Mouse (Mus musculus): ENCODE data around the gene Hmga1. TPM values are rescaled to one million over a fixed set of nuclear protein-coding genes. Genes with fewer than 3 reads are reported as not detected.

Gene Hmga1
- 135 and 186 TPM in 2 replicates for polyA plus RNA-seq (2015; fragmentation: Nextera tagmentation; extraction: Ambion mirVana)

DNA sequence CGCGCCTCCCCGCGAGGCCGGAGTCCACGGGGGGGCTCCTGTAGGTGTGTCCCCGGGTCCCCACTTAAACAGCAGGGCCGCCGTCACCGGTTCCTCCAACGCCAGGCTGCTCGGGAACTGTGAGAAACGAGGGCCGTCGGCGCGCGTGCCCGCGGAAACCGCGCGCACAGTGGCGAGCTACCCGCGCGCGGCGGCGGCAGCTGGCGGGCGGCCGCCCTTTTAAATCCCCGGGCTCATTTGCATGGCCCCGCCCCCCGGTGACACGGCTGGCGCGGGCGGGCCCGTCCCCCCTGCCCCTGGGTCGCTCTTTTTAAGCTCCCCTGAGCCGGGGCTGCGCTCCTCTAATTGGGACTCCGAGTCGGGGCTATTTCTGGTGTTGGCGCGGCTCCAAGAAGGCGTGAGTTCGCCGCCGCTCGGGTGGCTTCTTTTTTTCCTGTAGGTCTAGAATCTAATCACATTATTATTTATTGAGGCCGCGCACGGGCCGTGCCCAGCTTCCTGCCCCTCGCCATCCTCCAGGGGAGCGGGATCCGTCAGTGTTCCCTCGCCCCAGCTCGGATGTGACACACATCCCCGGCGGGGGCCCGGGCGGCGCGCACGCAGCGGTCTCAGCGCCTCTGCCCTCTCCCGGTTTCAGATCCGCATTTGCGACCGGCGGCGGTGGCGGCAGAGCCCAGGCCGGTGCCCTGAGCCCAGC, at the start of gene Hmga1:
Gene Hmga1 (plus strand): TSS at position 183 of the 697 bp plus-strand sequence.
- under 1% methylated on average over 79 of the region's 79 CpGs for WGBS
- peak; percentile 82 for ATAC-seq (replicated peaks; ENCODE audit: extremely low read depth, insufficient read depth, low FRiP score)

DNA sequence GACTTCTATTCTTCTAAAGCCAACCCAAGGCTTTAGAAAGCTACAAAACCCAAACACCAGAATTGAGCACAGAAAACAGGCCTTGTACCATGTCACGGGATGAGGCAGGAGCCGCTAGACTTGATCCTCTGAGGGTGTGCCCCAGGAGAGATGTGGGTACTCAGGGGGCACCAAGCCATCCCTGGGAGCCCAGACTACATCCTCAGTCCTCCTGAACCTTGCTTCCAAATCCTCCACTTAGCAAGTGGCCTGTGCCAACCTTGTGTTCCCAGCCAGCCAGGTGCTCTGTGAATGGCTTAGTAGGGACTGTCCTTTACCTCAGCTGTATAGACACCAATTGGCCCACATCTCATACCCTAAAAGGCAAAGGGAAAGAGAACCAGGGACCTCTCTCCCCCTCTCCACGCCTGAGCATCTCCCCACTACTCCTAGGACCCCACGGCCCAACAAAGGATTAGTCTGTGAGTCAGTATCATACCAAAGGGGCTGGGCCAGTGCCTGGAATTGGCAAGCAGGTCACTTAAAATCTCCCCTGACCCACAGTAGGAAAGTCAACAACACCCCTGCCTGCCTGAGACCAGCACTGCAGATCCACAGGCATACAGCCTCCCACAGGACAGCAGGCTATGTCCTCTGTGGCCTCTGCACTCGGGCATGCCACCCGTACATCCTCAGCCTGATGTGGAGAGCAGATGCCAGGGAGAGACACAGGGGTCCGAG, 49.3 kb upstream of the Hmga1 start:
- no peak overlapping the region for H3K4me3 ChIP-seq (ENCODE audit: low read length)
- peaks cover 82% of the 10 kb centered on the region for H3K27me3 ChIP-seq (ENCODE audit: control insufficient read depth, insufficient read depth, low read length)
- H3K9ac ChIP-seq (ENCODE audit: low read length): no peak overlapping the region
- H3K4me2 ChIP-seq (ENCODE audit: low read depth, low read length): no peak overlapping the region
- no peak overlapping the region for H3K27ac ChIP-seq (ENCODE audit: low read length)
- peaks cover 1% of the 10 kb centered on the region for H3K4me1 ChIP-seq (ENCODE audit: control insufficient read depth, insufficient read depth, low read length)
- H3K36me3 ChIP-seq (ENCODE audit: control insufficient read depth, insufficient read depth): no peaks in the 10 kb centered on the region
- ATAC-seq (replicated peaks; ENCODE audit: extremely low read depth, insufficient read depth, low FRiP score): no peak
- no peaks in the 10 kb centered on the region for H3K9me3 ChIP-seq (replicated peaks; ENCODE audit: control insufficient read depth, low read length)
- 69% methylated on average over 7 of the region's 7 CpGs for WGBS

More for the DNA sequence above, at the start of gene Hmga1:
- Histone ChIP-seq H3K9ac (ENCODE audit: low read length) (peak within 1 kb of the TSS; percentile 92), H3K9me3 (replicated peaks; ENCODE audit: control insufficient read depth, low read length) (no peaks in the 10 kb centered on the region), H3K36me3 (ENCODE audit: control insufficient read depth, insufficient read depth) (no peaks in the 10 kb centered on the region), H3K27ac (ENCODE audit: low read length) (peak within 1 kb of the TSS; percentile 95), H3K4me3 (ENCODE audit: low read length) (peak within 1 kb of the TSS; percentile 85), H3K4me2 (ENCODE audit: low read depth, low read length) (peak within 1 kb of the TSS; percentile 96), H3K4me1 (ENCODE audit: control insufficient read depth, insufficient read depth, low read length) (peaks cover 27% of the 10 kb centered on the region), H3K27me3 (ENCODE audit: control insufficient read depth, insufficient read depth, low read length) (no peaks in the 10 kb centered on the region)

DNA sequence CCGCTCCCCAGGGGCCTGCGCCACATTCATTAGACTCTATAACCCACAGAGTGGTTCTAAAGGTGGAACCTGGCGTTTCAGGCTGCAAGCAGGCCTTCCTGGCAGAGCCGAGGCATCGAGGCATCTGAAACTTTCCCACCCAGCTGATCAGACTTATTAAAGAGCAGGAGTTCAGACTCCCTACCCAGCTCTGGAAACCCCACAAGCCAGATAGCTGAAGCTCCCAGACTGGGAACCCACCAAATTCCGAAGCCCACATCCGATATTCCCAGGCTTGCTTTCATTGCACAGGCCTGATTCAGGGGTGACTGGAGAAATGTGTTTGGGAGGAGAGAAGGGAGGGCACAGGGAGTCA, 48.7 kb upstream of the Hmga1 start:
- no peak for ATAC-seq (replicated peaks; ENCODE audit: extremely low read depth, insufficient read depth, low FRiP score)
- H3K4me1 ChIP-seq (ENCODE audit: control insufficient read depth, insufficient read depth, low read length): peaks cover 6% of the 10 kb centered on the region
- no peak overlapping the region for H3K9ac ChIP-seq (ENCODE audit: low read length)
- H3K4me3 ChIP-seq (ENCODE audit: low read length): no peak overlapping the region
- H3K27me3 ChIP-seq (ENCODE audit: control insufficient read depth, insufficient read depth, low read length): peaks cover 82% of the 10 kb centered on the region
- WGBS: 81% methylated on average over 7 of the region's 7 CpGs
- no peak overlapping the region for H3K27ac ChIP-seq (ENCODE audit: low read length)
- H3K4me2 ChIP-seq (ENCODE audit: low read depth, low read length): no peak overlapping the region
- H3K36me3 ChIP-seq (ENCODE audit: control insufficient read depth, insufficient read depth): no peaks in the 10 kb centered on the region
- H3K9me3 ChIP-seq (replicated peaks; ENCODE audit: control insufficient read depth, low read length): no peaks in the 10 kb centered on the region

GRCm38 (mm10) chr17:27508002-27508401, 48.3 kb upstream of the Hmga1 start:
- no peak for ATAC-seq (replicated peaks; ENCODE audit: extremely low read depth, insufficient read depth, low FRiP score)
- Histone ChIP-seq H3K4me2 (ENCODE audit: low read depth, low read length) (no peak overlapping the region), H3K27me3 (ENCODE audit: control insufficient read depth, insufficient read depth, low read length) (peaks cover 82% of the 10 kb centered on the region), H3K9ac (ENCODE audit: low read length) (no peak overlapping the region), H3K4me1 (ENCODE audit: control insufficient read depth, insufficient read depth, low read length) (peaks cover 7% of the 10 kb centered on the region), H3K9me3 (replicated peaks; ENCODE audit: control insufficient read depth, low read length) (no peaks in the 10 kb centered on the region), H3K27ac (ENCODE audit: low read length) (no peak overlapping the region), H3K36me3 (ENCODE audit: control insufficient read depth, insufficient read depth) (no peaks in the 10 kb centered on the region), H3K4me3 (ENCODE audit: low read length) (no peak overlapping the region)
- 60% methylated on average over 12 of the region's 12 CpGs for whole genome bisulfite sequencing

- ATAC-seq (replicated peaks; ENCODE audit: extremely low read depth, insufficient read depth, low FRiP score): no peak
- no peak overlapping the region for H3K27ac ChIP-seq (ENCODE audit: low read length)
- peaks cover 81% of the 10 kb centered on the region for H3K27me3 ChIP-seq (ENCODE audit: control insufficient read depth, insufficient read depth, low read length)
- H3K9me3 ChIP-seq (replicated peaks; ENCODE audit: control insufficient read depth, low read length): no peaks in the 10 kb centered on the region
- no peak overlapping the region for H3K9ac ChIP-seq (ENCODE audit: low read length)
- H3K36me3 ChIP-seq (ENCODE audit: control insufficient read depth, insufficient read depth): no peaks in the 10 kb centered on the region
- no peak overlapping the region for H3K4me3 ChIP-seq (ENCODE audit: low read length)
- H3K4me2 ChIP-seq (ENCODE audit: low read depth, low read length): no peak overlapping the region
- H3K4me1 ChIP-seq (ENCODE audit: control insufficient read depth, insufficient read depth, low read length): peaks cover 9% of the 10 kb centered on the region
- WGBS: 57% methylated on average over 5 of the region's 5 CpGs
These were observed 47.8 kb upstream of the Hmga1 start for GRCm38 (mm10) chr17:27508513-27508912.

GRCm38 (mm10) chr17:27509056-27509455, 47.2 kb upstream of the Hmga1 start:
- ATAC-seq (replicated peaks; ENCODE audit: extremely low read depth, insufficient read depth, low FRiP score): no peak
- Histone ChIP-seq H3K4me1 (ENCODE audit: control insufficient read depth, insufficient read depth, low read length) (peaks cover 14% of the 10 kb centered on the region), H3K27ac (ENCODE audit: low read length) (no peak overlapping the region), H3K27me3 (ENCODE audit: control insufficient read depth, insufficient read depth, low read length) (peaks cover 82% of the 10 kb centered on the region), H3K9me3 (replicated peaks; ENCODE audit: control insufficient read depth, low read length) (no peaks in the 10 kb centered on the region), H3K4me2 (ENCODE audit: low read depth, low read length) (no peak overlapping the region), H3K4me3 (ENCODE audit: low read length) (no peak overlapping the region), H3K9ac (ENCODE audit: low read length) (no peak overlapping the region), H3K36me3 (ENCODE audit: control insufficient read depth, insufficient read depth) (no peaks in the 10 kb centered on the region)
- WGBS: 69% methylated on average over 5 of the region's 5 CpGs

DNA sequence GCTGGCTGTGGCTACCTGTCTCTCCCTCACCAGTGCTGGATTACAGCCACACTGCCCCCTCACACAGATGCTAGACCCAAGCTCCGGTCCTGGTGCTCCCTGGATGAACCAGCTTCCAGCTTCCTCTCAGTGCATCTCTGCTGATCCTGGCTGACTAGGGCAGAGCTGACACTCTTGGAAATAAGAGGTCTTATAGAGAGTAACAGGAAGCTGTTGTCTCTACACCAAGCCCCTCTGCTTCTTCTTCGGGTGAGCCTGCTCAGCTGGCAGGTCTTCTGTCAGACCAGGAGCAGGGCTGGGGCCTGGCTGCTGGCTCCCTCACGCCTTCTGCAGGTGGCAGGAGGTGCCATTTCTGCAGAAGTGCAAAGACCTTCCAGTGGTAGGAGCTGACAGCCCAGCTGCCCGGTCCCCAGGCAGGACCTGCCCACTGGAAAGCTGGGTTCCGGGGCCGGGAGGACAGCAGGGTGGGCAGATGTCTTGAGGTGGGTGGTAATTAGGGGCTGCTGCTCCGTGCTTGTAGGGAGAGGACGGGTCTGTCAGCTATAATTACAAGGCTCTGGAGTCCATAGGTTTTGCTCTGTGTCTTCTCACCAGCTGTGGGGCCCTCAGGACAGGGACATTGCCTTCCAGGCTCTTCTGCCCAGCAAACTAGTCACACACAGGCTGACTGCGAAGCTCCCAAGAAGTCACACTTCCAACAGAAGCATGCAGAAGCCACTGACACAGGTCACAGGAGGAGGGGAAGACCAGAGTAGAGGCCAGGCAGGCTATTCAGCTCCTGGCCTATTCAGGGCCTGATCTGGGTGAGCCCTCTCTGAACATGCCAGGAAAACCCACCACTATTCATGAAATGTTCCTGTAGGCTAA, 45.8 kb upstream of the Hmga1 start:
- Histone ChIP-seq H3K4me2 (ENCODE audit: low read depth, low read length) (no peak overlapping the region), H3K9me3 (replicated peaks; ENCODE audit: control insufficient read depth, low read length) (no peaks in the 10 kb centered on the region), H3K4me3 (ENCODE audit: low read length) (no peak overlapping the region), H3K9ac (ENCODE audit: low read length) (no peak overlapping the region), H3K36me3 (ENCODE audit: control insufficient read depth, insufficient read depth) (no peaks in the 10 kb centered on the region), H3K4me1 (ENCODE audit: control insufficient read depth, insufficient read depth, low read length) (peaks cover 14% of the 10 kb centered on the region), H3K27ac (ENCODE audit: low read length) (no peak overlapping the region), H3K27me3 (ENCODE audit: control insufficient read depth, insufficient read depth, low read length) (peaks cover 82% of the 10 kb centered on the region)
- 52% methylated on average over 9 of the region's 9 CpGs for WGBS
- ATAC-seq (replicated peaks; ENCODE audit: extremely low read depth, insufficient read depth, low FRiP score): no peak

DNA sequence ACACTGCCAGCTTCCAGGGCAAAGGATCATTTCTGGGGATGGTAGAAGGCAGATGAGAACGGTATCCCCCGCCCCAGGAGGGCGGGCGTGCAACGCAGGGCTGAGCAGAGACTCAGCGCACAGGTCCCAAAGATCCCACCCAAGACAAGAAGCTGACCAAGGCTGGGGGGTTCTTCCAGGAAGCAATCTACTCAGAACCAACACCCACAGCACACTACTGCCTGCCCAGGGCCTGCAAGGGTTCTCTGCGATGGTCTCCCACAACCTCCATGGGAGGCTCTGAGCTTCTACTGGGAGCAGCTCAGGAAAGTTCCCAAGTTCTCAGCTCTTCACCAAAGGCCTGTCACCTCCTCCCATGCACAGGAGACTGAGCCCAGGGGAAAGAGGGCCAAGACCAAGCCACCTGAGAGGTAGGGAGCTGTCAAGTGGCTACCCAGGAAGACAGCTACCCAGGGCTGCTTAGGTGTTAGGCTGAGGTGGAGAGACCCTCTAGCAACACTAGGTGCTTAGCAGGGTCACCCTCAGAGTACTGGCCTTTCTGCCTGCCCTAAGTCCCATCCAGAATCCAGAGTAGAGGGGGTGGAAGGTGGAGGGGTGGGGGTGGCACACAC, 45.1 kb upstream of the Hmga1 start:
- peaks cover 88% of the 10 kb centered on the region for H3K27me3 ChIP-seq (ENCODE audit: control insufficient read depth, insufficient read depth, low read length)
- WGBS: 88% methylated on average over 7 of the region's 7 CpGs
- no peak overlapping the region for H3K4me3 ChIP-seq (ENCODE audit: low read length)
- no peak overlapping the region for H3K27ac ChIP-seq (ENCODE audit: low read length)
- H3K9ac ChIP-seq (ENCODE audit: low read length): no peak overlapping the region
- no peaks in the 10 kb centered on the region for H3K36me3 ChIP-seq (ENCODE audit: control insufficient read depth, insufficient read depth)
- peaks cover 14% of the 10 kb centered on the region for H3K4me1 ChIP-seq (ENCODE audit: control insufficient read depth, insufficient read depth, low read length)
- H3K4me2 ChIP-seq (ENCODE audit: low read depth, low read length): no peak overlapping the region
- no peak for ATAC-seq (replicated peaks; ENCODE audit: extremely low read depth, insufficient read depth, low FRiP score)
- H3K9me3 ChIP-seq (replicated peaks; ENCODE audit: control insufficient read depth, low read length): no peaks in the 10 kb centered on the region

All from heart, embryonic 16.5 days (tissue).